Mouse (Mus musculus): Measurements from ENCODE around the gene Tars2. TPM values are rescaled to one million over a fixed set of nuclear protein-coding genes. Genes with fewer than 3 reads are reported as not detected.
A peak's percentile ranks its signal among the peaks of the same experiment; 100 is the strongest.
"Not testable (repeated sequence)": the region's sequence is repeated elsewhere in the genome, so short reads cannot be mapped to it uniquely, and the experiment has no call there.

Gene Tars2
- total RNA-seq (2015): 10.2 and 10.7 TPM in 2 replicates
- 14.4 and 15.0 TPM in 2 replicates for total RNA-seq (2017)

- no peak for ATAC-seq (ENCODE audit: poor library complexity, severe bottlenecking)
These were observed at the start of gene Tars2 for GRCm38 (mm10) chr3:95760106-95760505. Gene Tars2 (minus strand): TSS chr3:95760206.

GRCm38 (mm10) chr3:95808384-95808783 is 48.4 kb upstream of the Tars2 start:
- ATAC-seq (ENCODE audit: poor library complexity, severe bottlenecking): no peak

GRCm38 (mm10) chr3:95807630-95808029 is 47.6 kb upstream of the Tars2 start:
- not testable (repeated sequence) for ATAC-seq (ENCODE audit: poor library complexity, severe bottlenecking)

- ATAC-seq (ENCODE audit: poor library complexity, severe bottlenecking): no peak
These were observed 46.7 kb upstream of the Tars2 start for GRCm38 (mm10) chr3:95806677-95807076.

- ATAC-seq (ENCODE audit: poor library complexity, severe bottlenecking): no peak
These were observed 43.8 kb upstream of the Tars2 start for GRCm38 (mm10) chr3:95803851-95804250.

GRCm38 (mm10) chr3:95798756-95799155 is 38.8 kb upstream of the Tars2 start:
- no peak for ATAC-seq (ENCODE audit: poor library complexity, severe bottlenecking)

GRCm38 (mm10) chr3:95794299-95794698 is 34.3 kb upstream of the Tars2 start:
- no peak for ATAC-seq (ENCODE audit: poor library complexity, severe bottlenecking)

GRCm38 (mm10) chr3:95793662-95794061 is 33.7 kb upstream of the Tars2 start:
- no peak for ATAC-seq (ENCODE audit: poor library complexity, severe bottlenecking)

GRCm38 (mm10) chr3:95785501-95785900 is 25.5 kb upstream of the Tars2 start:
- ATAC-seq (ENCODE audit: poor library complexity, severe bottlenecking): no peak

- no peak for ATAC-seq (ENCODE audit: poor library complexity, severe bottlenecking)
These were observed 12.0 kb upstream of the Tars2 start for GRCm38 (mm10) chr3:95771985-95772384.

- no peak for ATAC-seq (ENCODE audit: poor library complexity, severe bottlenecking)
These were observed 5.5 kb upstream of the Tars2 start for GRCm38 (mm10) chr3:95765534-95765933.

GRCm38 (mm10) chr3:95763811-95764210 is 3.8 kb upstream of the Tars2 start:
- ATAC-seq (ENCODE audit: poor library complexity, severe bottlenecking): no peak

GRCm38 (mm10) chr3:95762961-95763360 is 3.0 kb upstream of the Tars2 start:
- no peak for ATAC-seq (ENCODE audit: poor library complexity, severe bottlenecking)

GRCm38 (mm10) chr3:95761771-95762170 is 1.8 kb upstream of the Tars2 start:
- ATAC-seq (ENCODE audit: poor library complexity, severe bottlenecking): no peak

- no peak for ATAC-seq (ENCODE audit: poor library complexity, severe bottlenecking)
These were observed 650 bp upstream of the Tars2 start for GRCm38 (mm10) chr3:95760656-95761055.

- ATAC-seq (ENCODE audit: poor library complexity, severe bottlenecking): no peak
These were observed 1.4 kb downstream of the Tars2 start for GRCm38 (mm10) chr3:95758467-95759218.

GRCm38 (mm10) chr3:95756808-95757207 is 3.2 kb downstream of the Tars2 start:
- ATAC-seq (ENCODE audit: poor library complexity, severe bottlenecking): no peak

GRCm38 (mm10) chr3:95754345-95755206 is 5.4 kb downstream of the Tars2 start:
- ATAC-seq (ENCODE audit: poor library complexity, severe bottlenecking): peak; percentile 98

- ATAC-seq (ENCODE audit: poor library complexity, severe bottlenecking): no peak
These were observed 7.1 kb downstream of the Tars2 start for GRCm38 (mm10) chr3:95752935-95753334.

- peak; percentile 77 for ATAC-seq (ENCODE audit: poor library complexity, severe bottlenecking)
These were observed 19.6 kb downstream of the Tars2 start for GRCm38 (mm10) chr3:95740406-95740805.

- peak; percentile 30; the same call in 1 of the 2 replicates for ATAC-seq (ENCODE audit: poor library complexity, severe bottlenecking)
These were observed 20.5 kb downstream of the Tars2 start, which contains the start of gene Ecm1 for GRCm38 (mm10) chr3:95739353-95740104. Gene Ecm1 (minus strand): TSS chr3:95739569.
